Mouse (Mus musculus): ENCODE measurements around the gene Tomm34.
"Not testable (repeated sequence)": the region's sequence is repeated elsewhere in the genome, so short reads cannot be mapped to it uniquely, and the experiment has no call there.

The Tomm34 gene

DNA sequence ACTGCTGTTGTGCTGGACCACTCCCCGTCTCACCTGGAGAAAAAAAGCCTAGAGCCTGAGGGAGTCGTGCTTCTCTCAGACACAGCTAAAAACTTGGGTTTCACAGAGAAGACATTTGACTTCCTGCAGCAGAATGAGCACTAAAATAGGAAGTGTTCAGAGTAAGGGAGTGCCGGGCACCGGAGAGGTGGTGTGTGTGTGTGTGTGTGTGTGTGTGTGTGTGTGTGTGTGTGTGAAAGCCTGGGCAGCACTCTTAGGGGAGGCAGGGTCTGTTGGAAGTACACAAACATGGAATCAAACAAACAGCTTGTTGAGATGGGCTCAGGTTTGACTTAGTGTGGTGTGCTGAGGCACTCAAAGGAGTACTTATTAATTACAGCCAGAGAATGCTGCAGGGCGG lies 4.1 kb upstream of the Tomm34 start:
- no peak for DNase-seq

DNA sequence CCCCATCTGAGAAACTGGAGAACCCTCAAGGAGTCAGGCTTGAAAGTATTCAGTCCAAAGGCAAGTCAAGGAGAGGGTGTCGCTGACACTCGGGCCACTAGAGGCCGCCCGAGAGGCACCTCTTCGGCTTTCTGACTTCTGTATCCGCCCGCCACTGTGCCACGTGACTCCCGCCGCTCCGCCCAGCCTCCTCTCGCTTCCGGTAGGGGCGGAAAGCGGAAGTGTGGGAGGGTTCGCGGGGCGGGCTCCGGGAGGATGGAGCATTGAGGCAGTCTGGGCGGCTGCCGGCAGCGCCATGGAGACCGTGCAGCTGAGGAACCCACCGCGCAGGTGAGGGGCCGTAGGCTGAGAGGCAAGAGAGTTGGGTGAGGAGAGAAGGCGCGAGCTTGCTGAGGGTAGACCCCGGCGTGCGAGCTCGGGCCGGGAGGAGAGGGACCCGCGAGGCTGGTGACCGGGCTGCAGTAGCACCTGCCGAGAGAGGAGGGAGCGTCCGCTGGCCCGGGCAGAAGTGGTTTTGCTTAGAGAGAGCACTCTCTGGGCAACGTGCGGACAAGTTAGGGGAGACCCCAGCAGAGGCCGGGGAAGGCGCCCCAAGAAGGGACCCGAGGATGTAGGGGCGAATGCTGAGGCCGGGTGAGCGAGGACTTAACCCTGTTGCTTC lies 3.1 kb upstream of the Tomm34 start:
- DNase-seq, result peak; percentile 98

GRCm38 (mm10) chr2:164073120-164073519 lies 2.2 kb upstream of the Tomm34 start:
- no peak for DNase-seq

- no peak for DNase-seq
Observed at GRCm38 (mm10) chr2:164072109-164072508, 1.1 kb upstream of the Tomm34 start.

DNA sequence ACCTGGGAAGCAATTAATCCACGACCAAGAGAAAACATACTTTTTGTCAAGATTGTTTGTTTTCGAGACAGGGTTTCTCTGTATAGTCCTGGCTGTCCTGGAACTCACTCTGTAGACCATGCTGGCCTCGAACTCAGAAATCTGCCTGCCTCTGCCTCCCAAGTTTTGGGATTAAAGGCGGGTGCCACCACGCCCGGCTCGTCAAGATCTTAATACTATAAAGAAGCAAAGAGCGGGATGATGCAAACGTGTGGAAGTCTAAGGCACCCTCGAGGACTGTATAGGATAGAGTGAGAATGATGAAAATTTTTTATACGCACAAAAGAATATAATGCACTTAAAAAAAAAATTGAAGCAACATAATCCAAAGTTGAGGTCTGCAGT lies 460 bp upstream of the Tomm34 start:
- DNase-seq, result not testable (repeated sequence)

DNA sequence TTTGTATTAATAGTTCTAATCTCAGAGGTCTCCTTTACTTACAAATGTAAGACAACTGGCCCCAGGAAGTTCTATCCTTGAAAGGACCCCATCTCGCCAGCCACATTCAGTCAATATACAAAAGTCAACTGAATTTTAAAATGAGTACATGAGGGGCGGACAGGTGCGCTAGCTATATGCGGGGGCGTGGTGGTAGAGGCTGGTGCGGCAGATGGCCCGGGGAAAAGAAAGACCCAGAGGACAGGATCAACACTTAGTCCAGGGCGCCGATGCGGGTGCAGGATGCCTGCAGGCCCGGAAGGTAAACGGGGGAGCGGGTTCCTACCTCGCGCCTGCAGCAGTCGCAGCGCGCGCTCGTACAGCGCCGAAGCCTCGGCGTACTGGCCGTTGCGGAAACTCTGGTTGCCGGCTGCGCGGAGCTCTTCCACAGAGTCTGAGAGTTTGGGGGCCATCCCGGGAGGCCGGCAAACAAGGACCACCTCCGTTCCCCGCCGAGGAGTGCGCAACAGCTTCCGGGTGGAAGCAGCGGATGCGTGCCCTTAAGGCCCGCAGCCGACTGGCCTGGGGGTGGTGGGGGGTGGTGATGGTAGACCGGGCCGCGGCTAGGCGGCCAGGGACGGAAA lies 716 bp downstream of the Tomm34 start, which contains the start of gene Stk4:
Gene Stk4 (plus strand): TSS at position 181 of the 623 bp plus-strand sequence.
- no peak for DNase-seq

- DNase-seq, result no peak
Observed at GRCm38 (mm10) chr2:164059634-164060235, 11.2 kb downstream of the Tomm34 start.

GRCm38 (mm10) chr2:164054671-164055070 lies 16.3 kb downstream of the Tomm34 start:
- DNase-seq, result no peak

GRCm38 (mm10) chr2:164053767-164054166 lies 17.2 kb downstream of the Tomm34 start:
- DNase-seq, result no peak

DNA sequence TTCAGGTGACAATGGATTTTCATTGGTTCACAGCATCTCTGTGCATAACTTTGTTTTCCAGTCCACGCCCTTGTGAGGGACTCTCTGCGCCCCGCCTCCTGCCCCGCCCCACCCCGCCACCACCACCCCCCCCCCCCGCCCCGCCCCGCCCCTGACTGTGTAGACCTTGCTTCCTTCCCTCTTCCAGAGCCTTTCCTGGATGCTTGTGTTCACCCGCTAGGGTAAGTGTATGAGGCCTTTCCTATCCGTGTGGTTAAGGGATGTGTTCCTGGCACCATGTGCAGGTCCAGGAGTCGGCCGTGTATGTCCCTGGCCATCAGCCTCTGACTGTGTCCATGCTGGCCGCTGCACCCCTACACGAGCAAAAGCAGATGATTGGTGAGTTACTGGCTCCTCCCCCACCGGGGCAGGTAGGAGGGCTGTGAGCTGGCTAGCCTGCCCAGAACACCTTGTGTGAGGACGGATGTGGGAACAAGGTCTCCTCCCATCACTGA lies 23.7 kb downstream of the Tomm34 start:
- peak; percentile 51 for DNase-seq

DNA sequence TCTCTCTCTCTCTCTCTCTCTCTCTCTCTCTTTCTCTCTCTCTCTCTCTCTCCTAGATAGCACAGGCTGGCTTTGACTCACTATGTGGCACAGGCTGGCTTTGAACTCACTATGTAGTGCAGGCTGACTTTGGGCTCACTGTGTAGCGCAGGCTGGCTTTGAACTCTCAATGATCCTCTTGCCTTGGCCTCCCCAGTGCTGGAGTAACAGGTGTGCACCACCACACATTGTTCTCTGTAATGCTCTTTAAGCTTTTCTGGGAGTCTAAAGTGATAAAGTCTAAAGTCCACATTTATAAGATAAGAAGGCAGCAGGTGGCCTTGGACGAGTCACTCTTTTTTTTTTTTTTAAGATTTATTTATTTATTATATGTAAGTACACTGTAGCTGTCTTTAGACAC lies 29.4 kb downstream of the Tomm34 start:
- no peak for DNase-seq

DNA sequence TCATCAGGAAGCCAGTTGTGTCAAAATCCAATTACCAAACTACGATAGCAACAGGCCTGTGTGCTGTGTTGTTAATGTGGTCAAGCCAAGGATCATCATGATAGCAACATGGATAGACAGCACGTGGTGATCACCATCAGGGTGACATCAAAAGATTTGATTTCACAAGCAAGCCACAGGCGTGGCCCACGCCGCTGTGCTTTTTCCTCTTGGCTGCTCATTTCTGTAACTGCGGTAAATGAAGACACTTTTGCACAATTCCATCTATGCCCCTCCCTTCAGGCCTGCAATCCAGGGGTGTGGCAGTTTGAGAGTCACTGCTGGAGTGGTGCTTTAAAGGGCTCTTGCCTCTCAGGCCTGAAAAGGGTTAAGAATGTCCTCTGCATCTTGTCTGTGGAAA lies 30.0 kb downstream of the Tomm34 start:
- DNase-seq, result no peak

DNA sequence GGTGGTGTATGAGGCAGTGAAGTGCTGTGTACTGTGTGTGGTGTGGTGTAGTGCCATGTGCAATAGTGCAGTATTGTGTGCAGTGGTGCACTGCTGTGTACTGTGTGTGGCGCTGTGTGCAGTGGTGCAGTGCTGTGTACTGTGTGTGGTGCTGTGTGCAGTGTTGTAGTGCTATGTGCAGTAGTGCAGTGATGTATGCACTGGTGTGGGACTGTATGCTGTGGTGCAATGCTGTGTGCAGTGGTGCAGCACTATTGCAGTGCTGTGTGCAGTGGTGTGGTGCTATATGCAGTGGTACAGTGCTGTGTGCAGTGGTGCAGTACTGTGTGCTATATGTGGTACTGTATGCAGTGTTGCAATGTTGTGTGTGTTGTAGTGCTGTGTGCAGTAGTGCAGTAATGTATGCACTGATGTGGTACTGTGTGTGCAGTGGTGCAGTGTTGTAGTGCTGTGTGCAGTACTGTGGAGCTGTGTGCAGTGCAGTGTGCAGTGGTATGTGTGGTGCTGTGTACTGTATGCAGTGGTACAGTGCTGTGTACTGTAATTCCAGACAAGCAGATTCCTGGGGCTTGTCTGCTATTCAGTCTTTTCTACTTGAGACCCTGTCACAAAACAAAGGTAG lies 32.5 kb downstream of the Tomm34 start:
- DNase-seq, result no peak

- no peak for DNase-seq
Observed at GRCm38 (mm10) chr2:164036520-164037019, 34.4 kb downstream of the Tomm34 start.

DNA sequence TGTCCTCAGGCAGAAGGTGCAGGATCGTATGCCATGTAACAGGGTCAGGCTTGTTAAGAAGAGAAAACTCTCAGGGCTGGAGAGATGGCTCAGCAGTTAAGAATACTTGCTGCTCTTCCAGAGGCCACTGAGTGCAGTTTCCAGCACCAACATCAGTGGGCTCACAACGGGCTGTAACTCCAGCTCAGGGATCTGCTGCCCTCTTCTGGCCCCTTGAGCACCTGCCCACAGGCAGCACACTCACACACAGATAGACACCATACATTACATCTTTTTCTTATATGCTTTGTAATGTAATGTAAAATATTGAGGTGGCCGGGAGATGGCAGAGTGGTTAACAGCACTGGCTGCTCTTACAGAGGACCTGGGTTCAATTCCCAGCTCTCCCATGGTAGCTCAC lies 38.0 kb downstream of the Tomm34 start:
- DNase-seq, result no peak

GRCm38 (mm10) chr2:164031147-164031546 lies 39.8 kb downstream of the Tomm34 start:
- DNase-seq, result no peak

DNA sequence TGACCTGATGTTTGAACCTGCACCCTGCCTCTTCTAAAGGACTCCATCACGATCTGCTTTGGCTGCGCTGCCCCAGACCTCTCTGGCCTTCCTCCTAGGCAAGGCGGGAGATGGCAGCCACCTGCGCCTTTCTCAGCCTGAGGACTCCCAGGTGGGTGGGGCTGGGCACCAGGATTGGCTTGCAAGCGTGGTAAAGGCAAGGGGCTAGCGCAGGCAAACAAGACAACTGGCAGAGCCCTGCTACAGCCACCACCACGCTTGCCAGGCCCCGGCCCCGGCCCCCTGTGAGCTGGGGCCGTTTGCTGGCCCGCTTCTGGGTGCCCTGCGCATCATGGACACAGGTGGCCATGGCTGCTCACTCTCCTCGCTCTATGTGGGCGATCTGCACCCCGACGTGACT lies 45.8 kb downstream of the Tomm34 start, which contains the start of gene Pabpc1l:
Gene Pabpc1l (plus strand): TSS at position 301 of the 400 bp plus-strand sequence.
- DNase-seq, result no peak

DNA sequence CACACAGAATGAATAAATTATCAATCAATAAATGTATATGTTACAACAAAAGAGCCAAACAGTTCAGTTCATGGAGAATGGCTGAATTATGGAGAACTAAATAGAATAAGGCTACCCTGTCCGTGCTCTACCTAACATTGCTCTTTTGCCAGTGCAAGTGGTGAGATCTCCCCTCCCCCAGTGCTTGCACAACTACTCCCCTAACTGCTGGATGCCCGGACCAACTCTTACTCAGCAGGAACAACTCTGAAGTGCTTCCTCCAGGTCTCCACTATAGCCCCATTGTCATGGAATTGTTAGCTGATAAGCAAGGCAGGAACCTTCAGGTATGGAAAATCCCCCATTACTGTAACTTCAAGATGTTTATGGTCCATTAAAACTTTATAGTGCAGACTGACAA lies 48.9 kb downstream of the Tomm34 start:
- no peak for DNase-seq

DNA sequence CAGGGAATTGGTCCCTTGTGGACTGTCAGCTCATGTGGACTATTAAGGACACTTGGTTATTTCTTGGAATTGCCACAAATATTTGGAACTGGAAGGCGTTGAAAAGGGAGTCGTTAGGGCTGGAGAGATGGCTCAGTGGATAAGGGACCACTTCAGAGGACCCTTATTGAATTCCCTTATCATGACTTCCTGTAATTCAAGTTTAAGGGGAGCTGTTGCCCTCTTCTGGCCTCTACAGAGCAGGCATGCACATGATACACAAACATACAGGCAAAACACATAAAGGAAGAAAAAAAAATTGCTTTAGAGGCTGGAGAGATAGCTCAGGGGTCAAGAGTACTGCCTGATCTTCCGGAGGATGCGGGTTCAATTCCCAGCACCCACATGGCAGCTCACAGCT lies 51.0 kb downstream of the Tomm34 start:
- DNase-seq, result no peak

DNA sequence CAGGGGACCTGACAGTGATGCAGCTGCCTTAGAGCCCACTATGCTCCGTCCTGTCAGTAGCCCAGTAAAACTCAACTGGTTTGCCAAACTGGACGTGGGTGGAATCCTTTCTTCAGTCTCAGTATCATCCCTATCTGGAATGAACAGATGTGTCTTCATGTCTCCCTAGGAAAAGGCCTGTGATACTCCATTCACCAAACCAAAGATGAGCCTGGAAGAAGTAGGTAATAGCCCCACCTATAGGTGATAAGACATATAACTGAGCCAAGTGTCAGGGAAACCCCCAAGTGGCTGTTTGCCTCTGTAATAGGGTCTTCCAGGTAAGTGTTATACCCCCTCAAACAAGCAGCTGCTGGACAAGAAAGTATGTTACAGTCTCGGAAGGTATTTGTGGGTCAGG lies 52.1 kb downstream of the Tomm34 start:
- no peak for DNase-seq

DNA sequence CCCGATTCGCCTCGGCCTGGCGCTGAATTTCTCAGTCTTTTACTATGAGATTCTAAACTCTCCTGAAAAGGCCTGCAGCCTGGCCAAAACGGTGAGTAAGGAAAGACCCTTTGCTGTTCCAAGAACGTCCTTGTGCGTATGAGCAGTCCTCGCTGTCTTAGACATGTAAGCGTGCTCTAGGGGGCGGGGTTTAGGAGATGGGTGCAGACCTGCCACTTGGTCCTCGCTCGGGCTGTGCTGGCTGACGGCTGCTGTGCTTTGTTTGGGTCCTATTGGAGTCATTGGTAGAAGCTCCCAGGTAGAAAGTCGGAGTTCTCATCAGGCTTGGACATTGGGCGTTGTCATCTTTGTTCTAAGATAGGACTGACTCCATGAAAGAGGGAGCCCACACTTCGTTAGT lies 55.7 kb downstream of the Tomm34 start:
- no peak for DNase-seq

GRCm38 (mm10) chr2:164010944-164011343 lies 60.0 kb downstream of the Tomm34 start:
- no peak for DNase-seq

DNA sequence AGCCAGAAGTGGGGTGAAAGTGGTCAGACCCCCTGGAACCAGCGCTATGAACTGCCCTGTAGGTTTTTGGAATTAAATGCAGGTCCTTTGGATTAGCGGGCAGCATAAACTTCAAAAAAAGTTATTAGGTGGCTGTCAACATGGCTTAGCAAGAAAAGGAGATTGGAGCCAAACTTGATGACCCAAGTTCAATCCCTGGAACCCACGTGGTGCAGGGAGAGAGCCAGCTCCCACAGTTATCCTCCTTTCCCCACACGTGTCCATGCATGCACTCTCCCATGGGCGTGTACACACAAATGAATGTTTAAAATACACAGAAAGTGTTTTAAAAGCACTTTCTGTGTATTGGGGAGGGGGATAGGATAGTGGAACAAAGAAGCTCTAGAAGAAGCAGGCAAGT lies 60.5 kb downstream of the Tomm34 start:
- DNase-seq, result no peak

Measured in kidney, postnatal 14 days (tissue).